Mouse (Mus musculus): Measurements from ENCODE around the gene Ocel1. TPM values are rescaled to one million over a fixed set of nuclear protein-coding genes. Genes with fewer than 3 reads are reported as not detected.

Gene Ocel1
- total and polyA plus RNA-seq, 3 experiments: 4.8 to 7.4 (median 7.1) TPM

DNA sequence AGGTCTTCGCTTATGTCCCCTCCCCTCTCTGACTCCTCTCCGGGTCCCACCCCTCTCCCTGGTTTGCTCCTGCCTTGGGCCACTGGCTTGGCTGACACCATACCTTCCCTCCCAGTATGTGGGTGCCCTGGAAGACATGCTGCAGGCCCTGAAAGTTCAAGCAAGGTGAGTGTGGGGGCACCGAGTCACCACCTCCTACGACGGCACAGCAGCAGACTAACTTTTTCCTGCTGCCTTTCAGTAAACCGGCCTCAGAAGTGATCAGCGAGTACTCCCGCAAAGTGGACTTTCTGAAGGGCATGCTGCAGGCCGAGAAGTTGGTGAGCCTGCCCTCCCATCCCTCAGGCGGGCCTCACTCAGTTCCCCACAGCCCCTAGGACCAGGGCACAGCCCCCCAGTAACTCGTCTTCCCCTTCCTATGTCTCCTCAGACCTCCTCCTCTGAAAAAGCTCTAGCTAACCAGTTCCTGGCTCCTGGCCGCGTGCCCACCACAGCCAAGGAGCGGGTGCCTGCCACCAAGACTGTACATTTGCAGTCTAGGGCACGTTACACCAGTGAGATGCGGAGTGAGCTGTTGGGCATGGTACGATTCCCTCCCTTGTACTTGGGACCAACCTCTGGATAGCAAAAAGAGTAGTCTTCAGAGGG lies 3.4 kb upstream of the Ocel1 start:
- in situ Hi-C loops (cut with MboI; ENCODE audit: low pct_ligation_motif_present, low pct_unique_long_range_greater_than_20kb, low sequenced_read_pairs) (no loop called here), dilution Hi-C loops (cut with MboI; ENCODE audit: extremely low pct_ligation_motif_present, extremely low pct_unique_long_range_greater_than_20kb, low sequenced_read_pairs) (no loop called here)
- peak overlapping the region; percentile 53 for H3K4me2 ChIP-seq (ENCODE audit: insufficient read depth, low read depth, poor library complexity, severe bottlenecking)
- peak overlapping the region; percentile 79 for H3K9ac ChIP-seq (ENCODE audit: insufficient read depth, low read depth)
- H3K4me1 ChIP-seq (ENCODE audit: control insufficient read depth in 1 of 2, insufficient read depth in 2 of 2): peaks cover 18 to 41% of the 10 kb centered on the region in 2 experiments
- H3K4me3 ChIP-seq (replicated peaks in 1 of 3; ENCODE audit: low read depth in 2 of 3, low read length in 2 of 3, poor library complexity in 1 of 3): peak overlapping the region; percentile 69 to 79 (median 74)
- H3K27me3 ChIP-seq (replicated peaks): no peaks in the 10 kb centered on the region
- H3K79me2 ChIP-seq (replicated peaks; ENCODE audit: control insufficient read depth, extremely low read depth, insufficient read depth, poor library complexity, severe bottlenecking): no peaks in the 10 kb centered on the region
- H3K27ac ChIP-seq (ENCODE audit: insufficient read depth, low read depth): peak overlapping the region; percentile 87
- no peaks in the 10 kb centered on the region for H3K9me3 ChIP-seq (replicated peaks; ENCODE audit: low read length)
- no peak for TF ChIP-seq NRF1 (IDR thresholded peaks at IDR 0.05; ENCODE audit: low read depth, low read length)
- H3K36me3 ChIP-seq (replicated peaks in 1 of 2; ENCODE audit: control insufficient read depth in 1 of 2, insufficient read depth in 1 of 2, low read length in 1 of 2): peaks cover 11 to 28% of the 10 kb centered on the region in 2 experiments
- DNase-seq (ENCODE audit: extremely low read depth): no peak

DNA sequence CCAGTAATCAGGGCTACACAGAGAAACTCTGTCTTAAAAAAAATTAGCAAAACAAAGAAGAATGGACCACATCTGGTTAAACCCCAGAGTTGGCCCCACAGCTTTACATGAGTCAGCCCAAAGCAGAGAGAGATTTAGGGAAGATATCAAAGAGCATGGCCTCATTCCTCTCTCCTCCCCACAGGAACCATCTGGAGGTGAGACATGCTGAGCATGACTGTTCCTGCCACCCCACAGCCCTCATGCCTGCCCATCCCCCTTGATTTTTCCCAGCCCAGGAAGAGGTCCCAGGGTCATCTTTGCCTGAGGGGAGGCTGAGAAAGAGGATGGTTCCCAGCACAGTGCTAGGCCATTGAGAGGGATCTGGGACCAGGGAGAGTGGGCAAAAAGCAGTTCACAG lies 2.7 kb upstream of the Ocel1 start:
- no peak for TF ChIP-seq RAD21 (IDR thresholded peaks at IDR 0.05; ENCODE audit: low read depth, low read length)
- TF ChIP-seq NELFE (IDR thresholded peaks at IDR 0.05; ENCODE audit: low read depth, low read length): no peak
- no peak for TF ChIP-seq MAZ (IDR thresholded peaks at IDR 0.05; ENCODE audit: low read depth, low read length)
- no peak for TF ChIP-seq POLR2AphosphoS2 (IDR thresholded peaks at IDR 0.05; ENCODE audit: low read depth, low read length)
- TF ChIP-seq CHD1 (IDR thresholded peaks at IDR 0.05; ENCODE audit: low read depth, low read length): no peak
- no peaks in the 10 kb centered on the region for H3K9me3 ChIP-seq (replicated peaks; ENCODE audit: low read length)
- in situ Hi-C loops (cut with MboI; ENCODE audit: low pct_ligation_motif_present, low pct_unique_long_range_greater_than_20kb, low sequenced_read_pairs) (no loop called here), dilution Hi-C loops (cut with MboI; ENCODE audit: extremely low pct_ligation_motif_present, extremely low pct_unique_long_range_greater_than_20kb, low sequenced_read_pairs) (no loop called here)
- H3K27me3 ChIP-seq (replicated peaks): no peaks in the 10 kb centered on the region
- peaks cover 11 to 32% of the 10 kb centered on the region in 2 experiments for H3K36me3 ChIP-seq (replicated peaks in 1 of 2; ENCODE audit: control insufficient read depth in 1 of 2, insufficient read depth in 1 of 2, low read length in 1 of 2)
- H3K4me2 ChIP-seq (ENCODE audit: insufficient read depth, low read depth, poor library complexity, severe bottlenecking): peak overlapping the region; percentile 53
- no peak for DNase-seq (ENCODE audit: extremely low read depth)
- no peak overlapping the region for H3K4me3 ChIP-seq (replicated peaks in 1 of 3; ENCODE audit: low read depth in 2 of 3, low read length in 2 of 3, poor library complexity in 1 of 3)
- H3K27ac ChIP-seq (ENCODE audit: insufficient read depth, low read depth): no peak overlapping the region
- no peak overlapping the region for H3K9ac ChIP-seq (ENCODE audit: insufficient read depth, low read depth)
- no peaks in the 10 kb centered on the region for H3K79me2 ChIP-seq (replicated peaks; ENCODE audit: control insufficient read depth, extremely low read depth, insufficient read depth, poor library complexity, severe bottlenecking)
- H3K4me1 ChIP-seq (ENCODE audit: control insufficient read depth in 1 of 2, insufficient read depth in 2 of 2): peaks cover 18 to 45% of the 10 kb centered on the region in 2 experiments

DNA sequence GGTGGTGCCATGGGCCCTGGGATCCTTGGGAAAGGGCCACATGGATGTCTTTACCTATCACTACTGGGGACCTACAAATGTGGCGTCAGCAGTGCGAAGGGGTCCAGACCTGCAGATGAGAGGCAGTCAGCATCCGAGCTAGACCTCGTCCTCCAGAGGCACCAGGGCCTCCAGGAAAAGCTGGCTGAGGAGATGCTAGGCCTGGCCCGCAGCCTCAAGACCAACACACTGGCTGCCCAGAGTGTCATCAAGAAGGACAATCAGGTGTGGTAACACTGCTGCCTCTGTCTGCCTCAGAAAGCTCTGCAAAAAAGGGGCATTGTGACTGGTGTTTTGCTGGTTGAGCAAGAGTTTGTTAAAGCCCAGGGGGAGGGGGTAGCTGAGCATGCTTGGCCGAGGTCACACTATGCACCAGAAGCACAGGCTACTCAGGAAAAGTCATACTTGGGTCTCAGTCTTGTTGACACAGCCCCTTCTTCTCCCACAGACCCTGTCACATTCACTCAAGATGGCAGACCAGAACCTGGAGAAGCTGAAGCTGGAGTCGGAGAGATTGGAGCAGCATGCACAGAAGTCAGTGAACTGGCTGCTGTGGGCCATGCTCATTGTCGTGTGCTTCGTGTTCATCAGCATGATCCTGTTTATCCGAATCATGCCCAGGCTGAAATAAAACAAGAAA lies 1.9 kb upstream of the Ocel1 start:
- no peaks in the 10 kb centered on the region for H3K9me3 ChIP-seq (replicated peaks; ENCODE audit: low read length)
- H3K27me3 ChIP-seq (replicated peaks): no peaks in the 10 kb centered on the region
- peaks cover 18 to 45% of the 10 kb centered on the region in 2 experiments for H3K4me1 ChIP-seq (ENCODE audit: control insufficient read depth in 1 of 2, insufficient read depth in 2 of 2)
- no peaks in the 10 kb centered on the region for H3K79me2 ChIP-seq (replicated peaks; ENCODE audit: control insufficient read depth, extremely low read depth, insufficient read depth, poor library complexity, severe bottlenecking)
- in situ Hi-C loops (cut with MboI; ENCODE audit: low pct_ligation_motif_present, low pct_unique_long_range_greater_than_20kb, low sequenced_read_pairs): no loop called here
- no peak for DNase-seq (ENCODE audit: extremely low read depth)
- TF ChIP-seq NELFE (IDR thresholded peaks at IDR 0.05; ENCODE audit: low read depth, low read length): no peak
- no peak for TF ChIP-seq ZNF384 (IDR thresholded peaks at IDR 0.05; ENCODE audit: low read depth, low read length)
- no peak for TF ChIP-seq E2F4 (IDR thresholded peaks at IDR 0.05; ENCODE audit: insufficient replicate concordance, low read depth, low read length)
- no peak for TF ChIP-seq ETS1 (conservative IDR thresholded peaks at IDR 0.05; ENCODE audit: low read depth, low read length)
- TF ChIP-seq BHLHE40 (IDR thresholded peaks at IDR 0.05; ENCODE audit: low read depth, low read length): no peak
- TF ChIP-seq TBP (conservative IDR thresholded peaks at IDR 0.05; ENCODE audit: low read depth, low read length): no peak
- no peak for TF ChIP-seq CHD1 (IDR thresholded peaks at IDR 0.05; ENCODE audit: low read depth, low read length)
- TF ChIP-seq MAFK (IDR thresholded peaks at IDR 0.05; ENCODE audit: insufficient replicate concordance, low read length): no peak
- TF ChIP-seq MAZ (IDR thresholded peaks at IDR 0.05; ENCODE audit: low read depth, low read length): no peak
- no peak for TF ChIP-seq ZC3H11A (IDR thresholded peaks at IDR 0.05; ENCODE audit: low read depth, low read length)
- no peak for TF ChIP-seq MXI1 (IDR thresholded peaks at IDR 0.05; ENCODE audit: low read depth, low read length)
- TF ChIP-seq RCOR1 (conservative IDR thresholded peaks at IDR 0.05; ENCODE audit: low read depth, low read length): no peak
- no peak for TF ChIP-seq NRF1 (IDR thresholded peaks at IDR 0.05; ENCODE audit: low read depth, low read length)
- no peak for TF ChIP-seq MYC (IDR thresholded peaks at IDR 0.05; ENCODE audit: low read depth, low read length)
- TF ChIP-seq POLR2AphosphoS2 (IDR thresholded peaks at IDR 0.05; ENCODE audit: low read depth, low read length): no peak
- dilution Hi-C loops (cut with MboI; ENCODE audit: extremely low pct_ligation_motif_present, extremely low pct_unique_long_range_greater_than_20kb, low sequenced_read_pairs): no loop called here
- H3K27ac ChIP-seq (ENCODE audit: insufficient read depth, low read depth): no peak overlapping the region
- no peak overlapping the region for H3K9ac ChIP-seq (ENCODE audit: insufficient read depth, low read depth)
- H3K4me3 ChIP-seq (replicated peaks in 1 of 3; ENCODE audit: low read depth in 2 of 3, low read length in 2 of 3, poor library complexity in 1 of 3): no peak overlapping the region
- peaks cover 11 to 41% of the 10 kb centered on the region in 2 experiments for H3K36me3 ChIP-seq (replicated peaks in 1 of 2; ENCODE audit: control insufficient read depth in 1 of 2, insufficient read depth in 1 of 2, low read length in 1 of 2)
- no peak overlapping the region for H3K4me2 ChIP-seq (ENCODE audit: insufficient read depth, low read depth, poor library complexity, severe bottlenecking)
